Mouse (Mus musculus): ENCODE data around the gene Taf4.

- TF ChIP-seq POLR2A (IDR thresholded peaks at IDR 0.05; ENCODE audit: insufficient read depth, low read depth, low read length): no peak
- TF ChIP-seq CTCF (IDR thresholded peaks at IDR 0.05; ENCODE audit: insufficient read depth, low read depth, low read length): no peak
These were observed 17.1 kb downstream of the Taf4 start for GRCm38 (mm10) chr2:179959391-179959790.
